Mouse (Mus musculus) ES-Bruce4 (cell line): ENCODE data around the gene Scml4. TPM values are rescaled to one million over a fixed set of nuclear protein-coding genes. Genes with fewer than 3 reads are reported as not detected.
A peak's percentile ranks its signal among the peaks of the same experiment; 100 is the strongest.

Experiments
- H3K27ac ChIP-seq: 2 replicates; pipeline ENCODE4 v1.5.1; 2012; ENCODE audit warnings: low read length, inconsistent platforms; ENCODE audit not compliant: insufficient read depth
- H3K27me3 ChIP-seq: 2 replicates; pipeline ENCODE4 v1.6.1; 2012; ENCODE audit warnings: mild to moderate bottlenecking, low read length, inconsistent platforms; ENCODE audit not compliant: control insufficient read depth, poor library complexity, insufficient read depth, severe bottlenecking
- H3K36me3 ChIP-seq: 2 replicates; pipeline ENCODE4 v1.6.1; 2012; ENCODE audit warnings: inconsistent platforms, mild to moderate bottlenecking, low read length, moderate library complexity; ENCODE audit not compliant: control insufficient read depth, poor library complexity, insufficient read depth, severe bottlenecking
- H3K4me1 ChIP-seq: one replicate; pipeline ENCODE4 v1.8.1; 2011; ENCODE audit warnings: low read length; ENCODE audit not compliant: control insufficient read depth, insufficient read depth
- H3K4me3 ChIP-seq: 2 replicates; pipeline ENCODE4 v1.5.1; 2011; ENCODE audit warnings: low read depth, mild to moderate bottlenecking, low read length
- H3K9ac ChIP-seq: 2 replicates; pipeline ENCODE4 v1.6.1; 2012; ENCODE audit warnings: low read depth, mild to moderate bottlenecking, inconsistent platforms; ENCODE audit not compliant: poor library complexity, severe bottlenecking
- H3K9me3 ChIP-seq: replicated peaks from 2 replicates; pipeline ENCODE4 v1.6.1; 2012; ENCODE audit warnings: mild to moderate bottlenecking, low read length, inconsistent platforms; ENCODE audit not compliant: control insufficient read depth, poor library complexity, insufficient read depth, severe bottlenecking
- CTCF ChIP-seq: IDR thresholded peaks from one replicate; pipeline ENCODE4 v1.8.1; 2011; ENCODE audit warnings: low read depth, low read length
- EP300 ChIP-seq: IDR thresholded peaks from 2 replicates; pipeline ENCODE4 v1.6.1; 2011; ENCODE audit warnings: low read depth, low read length; ENCODE audit not compliant: insufficient read depth
- POLR2A ChIP-seq: IDR thresholded peaks from one replicate; pipeline ENCODE4 v1.8.1; 2011; ENCODE audit warnings: low read length; ENCODE audit not compliant: insufficient read depth
- polyA plus RNA-seq: library from polyadenylated mRNA; stranded (reverse); fragments of >200 nt; gene quantifications from 2 replicates; pipeline ENCODE4 v1.2.4, GENCODE M21; 2011; ENCODE audit warnings: low read depth; ENCODE audit not compliant: missing spikeins, insufficient read depth, insufficient read length

The Scml4 gene
- polyA plus RNA-seq, 1 experiment: 0.15 TPM

- 0 out of 2 replicates have a peak overlapping the region, but pooled peaks have one; percentile 7 for H3K27ac ChIP-seq
- no peaks in the 10 kb centered on the region for H3K36me3 ChIP-seq
- H3K9me3 ChIP-seq: no peaks in the 10 kb centered on the region
- H3K27me3 ChIP-seq: no peaks in the 10 kb centered on the region
- TF ChIP-seq CTCF: no peak
- TF ChIP-seq EP300: no peak
- no peak for TF ChIP-seq POLR2A
- no peak overlapping the region for H3K9ac ChIP-seq
- no peak overlapping the region for H3K4me3 ChIP-seq
- H3K4me1 ChIP-seq: peaks cover 7% of the 10 kb centered on the region
Observed at GRCm38 (mm10) chr10:42951078-42952045, 91.2 kb downstream of the Scml4 start.

GRCm38 (mm10) chr10:42952046-42952420 lies 91.9 kb downstream of the Scml4 start:
- Histone ChIP-seq H3K9me3 (no peaks in the 10 kb centered on the region), H3K36me3 (no peaks in the 10 kb centered on the region), H3K9ac (no peak overlapping the region), H3K4me3 (no peak overlapping the region), H3K27ac (no peak overlapping the region), H3K27me3 (no peaks in the 10 kb centered on the region), H3K4me1 (peaks cover 7% of the 10 kb centered on the region)
- no peak for TF ChIP-seq POLR2A
- TF ChIP-seq CTCF: no peak
- TF ChIP-seq EP300: no peak

DNA sequence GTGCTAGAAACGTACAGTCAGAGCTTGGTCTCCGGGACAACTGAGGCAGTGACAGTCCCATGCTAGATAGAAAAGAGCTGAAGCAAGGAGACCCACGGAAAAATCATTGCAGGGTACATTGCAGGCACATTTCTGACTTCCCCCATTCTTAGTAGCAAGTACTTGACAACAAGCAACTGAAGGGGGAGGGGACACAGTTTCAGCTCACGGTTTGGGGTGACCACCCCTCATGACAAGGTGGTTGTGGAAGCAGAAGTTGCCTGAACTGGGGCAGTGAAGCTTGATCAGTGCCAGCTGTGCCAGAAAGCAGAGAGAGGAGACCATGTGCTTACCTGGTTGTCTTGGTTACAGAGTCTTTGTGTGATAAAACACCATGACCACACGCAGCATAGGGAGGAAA lies 93.4 kb downstream of the Scml4 start:
- TF ChIP-seq EP300 (no peak), POLR2A (no peak), CTCF (no peak)
- no peaks in the 10 kb centered on the region for H3K27me3 ChIP-seq
- H3K9ac ChIP-seq: no peak overlapping the region
- no peaks in the 10 kb centered on the region for H3K36me3 ChIP-seq
- no peak overlapping the region for H3K4me3 ChIP-seq
- peaks cover 3% of the 10 kb centered on the region for H3K4me1 ChIP-seq
- H3K27ac ChIP-seq: no peak overlapping the region
- no peaks in the 10 kb centered on the region for H3K9me3 ChIP-seq

DNA sequence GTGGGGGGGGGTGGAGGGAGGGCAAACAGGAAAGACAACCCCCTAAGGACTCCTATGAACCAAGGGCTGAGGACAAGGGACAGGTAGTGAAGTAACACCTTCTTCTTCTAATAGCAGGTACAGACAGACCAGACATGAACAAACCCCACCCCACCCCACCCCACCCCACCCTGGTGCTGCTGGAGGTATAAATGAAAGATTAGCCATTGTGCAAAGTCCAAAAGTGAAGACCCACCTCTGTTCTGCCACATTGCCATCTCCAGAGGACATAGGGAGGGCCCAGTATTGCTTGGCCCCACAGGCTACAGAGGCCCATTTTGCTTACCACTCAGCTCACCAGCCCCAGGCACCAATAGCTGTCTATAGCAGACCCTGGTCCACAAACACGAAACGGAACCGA lies 95.0 kb downstream of the Scml4 start:
- Histone ChIP-seq H3K4me1 (no peaks in the 10 kb centered on the region), H3K4me3 (no peak overlapping the region), H3K9me3 (no peaks in the 10 kb centered on the region), H3K9ac (no peak overlapping the region), H3K27me3 (no peaks in the 10 kb centered on the region), H3K36me3 (no peaks in the 10 kb centered on the region), H3K27ac (no peak overlapping the region)
- no peak for TF ChIP-seq POLR2A

DNA sequence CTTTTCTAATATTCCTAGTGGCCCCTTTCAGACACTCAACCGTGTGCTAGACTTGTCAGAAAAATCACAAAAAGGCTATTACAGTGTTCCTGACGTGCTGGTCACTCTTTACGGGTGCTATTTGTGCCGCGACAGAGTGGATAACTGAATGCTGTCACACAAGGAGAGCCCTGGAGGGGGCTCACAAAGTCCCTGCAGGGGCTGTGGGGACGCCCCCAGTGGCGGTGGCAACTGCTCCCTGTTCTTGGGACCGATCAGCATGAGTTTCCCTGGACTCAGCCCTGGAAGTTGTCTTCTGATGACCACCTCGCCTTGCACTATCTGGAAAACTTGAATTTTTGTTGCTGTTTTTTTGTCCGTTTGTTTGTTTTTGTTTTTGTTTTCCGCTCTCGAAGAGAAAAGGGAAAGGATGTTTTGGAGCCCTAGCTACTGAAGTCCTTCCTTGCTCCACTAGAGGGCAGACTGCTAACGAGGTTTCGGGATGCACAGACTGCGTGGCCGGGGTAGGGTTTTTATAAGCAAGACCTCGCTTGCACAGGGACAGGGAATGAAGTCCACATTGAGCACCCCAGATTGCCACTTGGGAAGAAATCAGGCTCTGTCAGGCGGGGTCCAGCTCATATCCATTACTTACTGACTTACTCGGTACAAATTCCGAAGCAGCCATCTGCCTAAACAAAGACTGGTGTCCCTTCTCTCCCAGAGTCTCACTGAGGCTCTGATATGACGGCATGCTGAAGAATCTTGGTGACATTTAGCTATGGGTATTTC lies 97.9 kb downstream of the Scml4 start:
- Histone ChIP-seq H3K4me3 (no peak overlapping the region), H3K9me3 (no peaks in the 10 kb centered on the region), H3K27ac (no peak overlapping the region), H3K27me3 (no peaks in the 10 kb centered on the region), H3K36me3 (no peaks in the 10 kb centered on the region), H3K4me1 (no peaks in the 10 kb centered on the region), H3K9ac (no peak overlapping the region)
- TF ChIP-seq POLR2A (no peak), EP300 (no peak), CTCF (peak; percentile 77)

DNA sequence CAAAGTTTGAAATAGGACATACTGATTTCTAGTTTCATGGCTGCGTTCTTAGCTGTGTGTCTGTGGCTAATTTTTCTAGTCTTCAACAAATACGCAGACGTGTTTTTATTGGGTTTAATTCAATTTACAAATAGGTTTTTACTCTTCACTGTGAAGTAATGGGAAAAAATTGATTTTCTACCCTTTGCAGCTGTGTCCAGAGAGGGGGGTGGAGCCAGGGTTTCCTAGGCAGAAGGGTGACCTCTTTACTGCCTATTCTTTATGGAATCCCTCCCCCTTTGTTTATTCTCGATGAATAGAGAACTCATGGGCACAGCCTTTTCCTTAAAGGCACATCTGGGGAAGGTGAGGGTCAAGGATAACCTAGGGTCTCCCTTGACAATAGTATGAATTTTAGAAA lies 98.5 kb downstream of the Scml4 start:
- Histone ChIP-seq H3K4me3 (no peak overlapping the region), H3K27ac (no peak overlapping the region)
- TF ChIP-seq POLR2A (no peak), CTCF (no peak), EP300 (no peak)

More for the DNA sequence above, 98.5 kb downstream of the Scml4 start:
- H3K4me1 ChIP-seq: no peaks in the 10 kb centered on the region
- no peak overlapping the region for H3K9ac ChIP-seq
- H3K36me3 ChIP-seq: no peaks in the 10 kb centered on the region
- no peaks in the 10 kb centered on the region for H3K9me3 ChIP-seq
- H3K27me3 ChIP-seq: no peaks in the 10 kb centered on the region
